Mouse (Mus musculus): ENCODE measurements around the gene Akap2.

DNA sequence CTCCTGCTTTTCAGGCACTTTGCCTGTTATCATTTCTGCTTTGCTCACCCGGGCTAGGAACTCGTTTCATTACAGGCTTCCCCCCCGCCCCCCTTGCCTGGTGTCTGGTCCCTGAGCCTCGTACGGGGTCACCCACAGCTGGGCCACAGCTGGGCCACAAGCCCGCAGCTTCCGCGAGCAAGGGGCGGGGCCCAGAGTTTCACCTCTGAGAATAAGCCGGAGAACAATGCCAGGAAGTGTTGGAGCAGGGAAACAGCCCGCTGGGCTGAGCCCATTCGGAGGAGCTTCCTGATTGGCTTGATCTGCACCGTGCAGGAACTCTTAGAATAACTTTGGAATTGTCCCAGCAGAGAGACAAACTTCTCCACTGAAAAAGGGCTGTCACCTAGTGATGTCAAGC lies 42.1 kb upstream of the Akap2 start:
- TF ChIP-seq CTCF (IDR thresholded peaks at IDR 0.05; ENCODE audit: insufficient read depth, low read depth, low read length) (no peak), POLR2A (IDR thresholded peaks at IDR 0.05; ENCODE audit: insufficient read depth, low read depth, low read length) (no peak)
